In the genomic region with DNA sequence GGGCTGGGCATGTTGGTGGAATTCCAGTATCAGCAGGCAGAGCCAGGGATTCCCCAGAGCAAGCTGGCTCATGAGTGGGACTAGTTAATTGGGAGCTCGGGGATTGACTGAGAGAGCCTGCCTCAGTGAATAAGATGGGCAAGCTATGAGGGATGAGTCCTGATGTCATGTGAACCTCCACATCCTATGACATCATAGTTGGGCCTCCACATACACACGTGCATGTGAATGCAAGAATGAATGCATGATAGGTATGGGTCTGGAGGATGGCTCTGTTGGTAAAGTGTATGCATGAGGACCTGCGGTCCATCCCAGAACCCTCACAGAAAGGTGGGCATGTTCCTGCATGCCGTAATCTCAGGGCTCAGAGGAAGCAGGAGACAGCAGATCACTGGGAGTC, we compare ENCODE assay signal across 16 mouse cellular contexts.
"Had no signal": no experiment of that assay in that cellular context is flagged by ENCODE, and none has a peak within 500 bp of the region (broad histone marks: within the 10 kb centered on the region; RNA-seq: fewer than 3 reads in every experiment).

No protein-coding gene starts in this region.

- H3K4me2 ChIP-seq: intestine, embryonic 15.5 days; liver, embryonic 13.5 days; midbrain, embryonic 12.5 days; midbrain, embryonic 15.5 days; neural tube, embryonic 12.5 days; neural tube, embryonic 15.5 days had no signal

- H3K27me3 ChIP-seq: intestine, embryonic 15.5 days; liver, embryonic 13.5 days; midbrain, embryonic 12.5 days; midbrain, embryonic 15.5 days; neural tube, embryonic 12.5 days; neural tube, embryonic 15.5 days had no signal

- H3K9ac ChIP-seq: intestine, embryonic 15.5 days; liver, embryonic 13.5 days; midbrain, embryonic 12.5 days; midbrain, embryonic 15.5 days; neural tube, embryonic 12.5 days; neural tube, embryonic 15.5 days had no signal

- H3K36me3 ChIP-seq: intestine, embryonic 15.5 days; liver, embryonic 13.5 days; midbrain, embryonic 12.5 days; midbrain, embryonic 15.5 days; neural tube, embryonic 12.5 days; neural tube, embryonic 15.5 days had no signal

- H3K4me3 ChIP-seq: intestine, embryonic 15.5 days; left cerebral cortex, adult 2 months; liver, embryonic 13.5 days; midbrain, embryonic 12.5 days; midbrain, embryonic 15.5 days; neural tube, embryonic 12.5 days; neural tube, embryonic 15.5 days had no signal

- H3K27ac ChIP-seq: intestine, embryonic 15.5 days; left cerebral cortex, adult 2 months; liver, embryonic 13.5 days; macrophage; midbrain, embryonic 12.5 days; midbrain, embryonic 15.5 days; neural tube, embryonic 12.5 days; neural tube, embryonic 15.5 days had no signal

- H3K9me3 ChIP-seq: intestine, embryonic 15.5 days; liver, embryonic 13.5 days; midbrain, embryonic 12.5 days; midbrain, embryonic 15.5 days; neural tube, embryonic 12.5 days; neural tube, embryonic 15.5 days had no signal

- ATAC-seq: hindbrain, embryonic 16.5 days; intestine, embryonic 15.5 days; midbrain, embryonic 15.5 days had no signal

- DNase-seq: layer of hippocampus, postnatal 36 days; liver, embryonic 13.5 days; lung, adult 2 months; lung, postnatal 14 days; retina, postnatal 1 day; right cerebral cortex, postnatal 25 days; thymus, adult 18-20 months; thymus, postnatal 25 days had no signal

- H3K4me1 ChIP-seq: midbrain, embryonic 15.5 days; neural tube, embryonic 12.5 days had no signal
